Mouse (Mus musculus): ENCODE measurements around the gene Cadm3. TPM values are rescaled to one million over a fixed set of nuclear protein-coding genes. Genes with fewer than 3 reads are reported as not detected.
A peak's percentile ranks its signal among the peaks of the same experiment; 100 is the strongest.

Gene Cadm3
- total and polyA plus RNA-seq, 2 experiments from 2014 or later: 0.10 to 1.1 TPM

DNA sequence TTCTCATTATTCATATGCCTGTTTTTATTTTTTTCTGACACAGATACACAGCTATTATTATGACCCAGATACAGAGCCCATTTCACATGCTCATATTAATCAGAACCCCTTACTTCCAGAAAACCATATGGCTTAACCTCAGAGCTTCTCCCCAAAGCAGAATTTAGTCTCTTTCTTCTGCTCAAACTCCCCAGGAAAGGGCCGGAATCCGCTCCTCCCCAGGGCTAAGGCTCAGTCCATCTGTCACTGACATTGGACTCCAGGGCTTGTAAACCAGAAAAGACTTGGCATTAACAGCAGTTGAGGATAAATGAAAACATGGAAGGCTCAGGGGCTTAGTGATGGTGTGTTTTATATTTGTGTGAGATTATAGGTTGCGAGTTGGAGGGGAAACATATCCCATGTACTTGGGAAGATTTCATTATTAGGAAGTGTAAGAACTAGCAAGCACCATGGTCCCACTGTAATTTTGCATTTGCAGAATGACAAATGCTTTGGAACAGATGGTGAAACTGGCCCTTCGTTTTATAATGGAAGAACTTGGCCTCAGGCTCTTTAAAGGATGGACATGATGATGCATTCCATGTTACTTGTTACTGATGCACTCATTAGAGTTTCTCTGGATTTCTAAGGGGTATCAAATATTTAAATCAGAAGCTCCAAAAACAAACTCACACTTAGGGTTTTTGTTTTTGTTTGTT lies 7.8 kb downstream of the Cadm3 start:
- Histone ChIP-seq H3K4me2 (ENCODE audit: low read depth, low read length) (no peak overlapping the region), H3K4me3 (ENCODE audit: low read depth, low read length) (no peak overlapping the region), H3K9me3 (replicated peaks; ENCODE audit: control insufficient read depth, low read length) (no peaks in the 10 kb centered on the region), H3K36me3 (replicated peaks; ENCODE audit: control insufficient read depth, insufficient read depth, low read length) (no peaks in the 10 kb centered on the region), H3K9ac (replicated peaks; ENCODE audit: low read depth, low read length) (no peak overlapping the region), H3K27ac (ENCODE audit: low read depth) (no peak overlapping the region), H3K27me3 (ENCODE audit: control insufficient read depth, insufficient read depth, low read length) (no peaks in the 10 kb centered on the region), H3K4me1 (ENCODE audit: control insufficient read depth, insufficient read depth) (no peaks in the 10 kb centered on the region)
- ATAC-seq (ENCODE audit: insufficient read depth, low read depth) (no peak), DNase-seq (ENCODE audit: low spot score) (no peak)
- TF ChIP-seq EP300 (IDR thresholded peaks at IDR 0.05; ENCODE audit: low read depth) (no peak), CTCF (IDR thresholded peaks at IDR 0.05; ENCODE audit: low read depth) (no peak)
- WGBS: 64% methylated on average over 4 of the region's 4 CpGs

DNA sequence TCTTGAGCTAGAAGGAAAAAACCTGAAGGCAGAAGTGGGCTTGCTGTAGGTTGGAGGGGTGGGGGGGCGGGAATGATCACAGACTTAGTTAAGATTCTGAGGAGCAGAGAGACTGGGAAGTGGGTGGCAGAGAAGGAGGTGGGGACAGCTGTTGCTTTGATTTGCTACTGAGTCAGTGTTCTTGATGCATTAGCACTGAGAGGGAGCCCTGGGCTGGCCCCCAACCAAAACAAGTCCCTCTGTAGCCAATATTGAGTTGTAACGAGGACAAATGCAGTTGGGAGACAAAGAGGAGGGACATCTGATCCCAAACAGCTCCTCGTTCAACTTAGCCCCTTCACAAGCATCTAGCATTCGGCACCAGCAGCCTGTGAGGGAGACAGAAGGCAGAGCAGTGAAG lies 9.7 kb downstream of the Cadm3 start:
- Histone ChIP-seq H3K4me2 (ENCODE audit: low read depth, low read length) (no peak overlapping the region), H3K27me3 (ENCODE audit: control insufficient read depth, insufficient read depth, low read length) (no peaks in the 10 kb centered on the region), H3K36me3 (replicated peaks; ENCODE audit: control insufficient read depth, insufficient read depth, low read length) (no peaks in the 10 kb centered on the region), H3K4me3 (ENCODE audit: low read depth, low read length) (no peak overlapping the region), H3K4me1 (ENCODE audit: control insufficient read depth, insufficient read depth) (no peaks in the 10 kb centered on the region), H3K27ac (ENCODE audit: low read depth) (no peak overlapping the region), H3K9me3 (replicated peaks; ENCODE audit: control insufficient read depth, low read length) (no peaks in the 10 kb centered on the region), H3K9ac (replicated peaks; ENCODE audit: low read depth, low read length) (no peak overlapping the region)
- WGBS: 30% methylated on average over 4 of the region's 4 CpGs
- TF ChIP-seq EP300 (IDR thresholded peaks at IDR 0.05; ENCODE audit: low read depth) (no peak), CTCF (IDR thresholded peaks at IDR 0.05; ENCODE audit: low read depth) (no peak)
- no peak for DNase-seq (ENCODE audit: low spot score)
- ATAC-seq (ENCODE audit: insufficient read depth, low read depth): no peak

DNA sequence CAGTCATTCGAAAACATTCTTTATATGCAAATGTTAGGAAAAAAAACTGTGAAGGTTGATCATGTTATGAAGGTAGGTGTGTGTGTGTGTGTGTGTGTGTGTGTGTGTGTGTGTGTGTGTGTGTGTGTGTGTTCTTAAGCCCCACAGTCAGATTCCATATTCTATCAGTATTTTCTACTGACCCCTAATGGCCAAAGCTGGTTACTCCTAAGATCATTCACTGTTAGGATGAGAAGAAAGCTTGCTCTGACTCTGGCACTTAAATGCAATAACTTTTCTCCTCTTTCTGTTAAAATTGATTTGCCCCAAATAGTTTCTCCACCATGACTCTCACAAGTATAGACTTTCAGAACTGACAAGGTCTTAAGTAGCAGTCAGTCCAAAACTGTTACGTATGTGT lies 10.8 kb downstream of the Cadm3 start:
- H3K4me1 ChIP-seq (ENCODE audit: control insufficient read depth, insufficient read depth): no peaks in the 10 kb centered on the region
- H3K27me3 ChIP-seq (ENCODE audit: control insufficient read depth, insufficient read depth, low read length): no peaks in the 10 kb centered on the region
- no peak overlapping the region for H3K4me2 ChIP-seq (ENCODE audit: low read depth, low read length)
- WGBS: 70% methylated on average over 2 of the region's 2 CpGs
- TF ChIP-seq EP300 (IDR thresholded peaks at IDR 0.05; ENCODE audit: low read depth): no peak
- 0 out of 2 replicates have a peak, but pooled peaks have one; percentile 13 for TF ChIP-seq CTCF (IDR thresholded peaks at IDR 0.05; ENCODE audit: low read depth)
- H3K4me3 ChIP-seq (ENCODE audit: low read depth, low read length): no peak overlapping the region
- no peak overlapping the region for H3K9ac ChIP-seq (replicated peaks; ENCODE audit: low read depth, low read length)
- H3K36me3 ChIP-seq (replicated peaks; ENCODE audit: control insufficient read depth, insufficient read depth, low read length): no peaks in the 10 kb centered on the region
- DNase-seq (ENCODE audit: low spot score) (no peak), ATAC-seq (ENCODE audit: insufficient read depth, low read depth) (no peak)
- no peak overlapping the region for H3K27ac ChIP-seq (ENCODE audit: low read depth)
- no peaks in the 10 kb centered on the region for H3K9me3 ChIP-seq (replicated peaks; ENCODE audit: control insufficient read depth, low read length)

DNA sequence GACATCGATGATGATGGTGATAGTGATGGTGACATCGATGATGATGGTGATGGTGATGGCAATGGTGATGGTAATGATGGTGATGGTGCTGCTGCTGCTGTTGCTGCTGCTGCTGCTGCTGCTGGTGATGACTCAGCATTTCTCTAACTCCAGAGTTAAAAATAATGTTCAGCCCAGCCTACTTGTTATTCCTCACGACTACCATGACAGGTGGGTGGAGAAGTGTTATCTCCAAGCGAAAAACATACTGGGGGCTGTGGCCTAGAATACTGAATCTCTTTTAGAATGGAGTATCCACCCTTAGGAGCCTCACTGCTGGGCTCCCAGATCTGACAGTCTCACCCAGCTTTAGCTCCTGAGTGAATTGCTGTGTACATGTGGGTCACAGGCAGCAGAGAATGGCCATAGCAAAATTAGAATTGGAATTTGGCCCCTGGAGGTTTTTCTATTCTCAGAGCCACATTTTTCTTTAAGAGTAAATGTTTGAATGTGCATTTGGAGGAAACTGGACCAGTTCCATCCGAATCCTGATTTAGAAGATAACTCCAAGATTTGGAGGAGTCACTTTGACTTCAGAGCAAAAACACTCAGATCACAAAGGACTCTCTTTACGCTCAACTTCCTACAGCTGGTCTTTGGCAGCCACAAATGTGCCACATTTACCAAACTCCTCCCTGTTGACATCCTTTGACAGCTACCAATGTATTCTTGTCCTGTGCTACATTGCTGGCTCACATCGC lies 12.2 kb downstream of the Cadm3 start:
- Histone ChIP-seq H3K4me2 (ENCODE audit: low read depth, low read length) (no peak overlapping the region), H3K9ac (replicated peaks; ENCODE audit: low read depth, low read length) (no peak overlapping the region), H3K9me3 (replicated peaks; ENCODE audit: control insufficient read depth, low read length) (no peaks in the 10 kb centered on the region), H3K27ac (ENCODE audit: low read depth) (no peak overlapping the region), H3K4me3 (ENCODE audit: low read depth, low read length) (no peak overlapping the region), H3K36me3 (replicated peaks; ENCODE audit: control insufficient read depth, insufficient read depth, low read length) (no peaks in the 10 kb centered on the region), H3K4me1 (ENCODE audit: control insufficient read depth, insufficient read depth) (no peaks in the 10 kb centered on the region; the same call in 1 of the 2 replicates), H3K27me3 (ENCODE audit: control insufficient read depth, insufficient read depth, low read length) (no peaks in the 10 kb centered on the region)
- no peak for ATAC-seq (ENCODE audit: insufficient read depth, low read depth)
- TF ChIP-seq CTCF (IDR thresholded peaks at IDR 0.05; ENCODE audit: low read depth) (no peak), EP300 (IDR thresholded peaks at IDR 0.05; ENCODE audit: low read depth) (no peak)
- DNase-seq (ENCODE audit: low spot score): no peak
- 52% methylated on average over 7 of the region's 7 CpGs for WGBS

DNA sequence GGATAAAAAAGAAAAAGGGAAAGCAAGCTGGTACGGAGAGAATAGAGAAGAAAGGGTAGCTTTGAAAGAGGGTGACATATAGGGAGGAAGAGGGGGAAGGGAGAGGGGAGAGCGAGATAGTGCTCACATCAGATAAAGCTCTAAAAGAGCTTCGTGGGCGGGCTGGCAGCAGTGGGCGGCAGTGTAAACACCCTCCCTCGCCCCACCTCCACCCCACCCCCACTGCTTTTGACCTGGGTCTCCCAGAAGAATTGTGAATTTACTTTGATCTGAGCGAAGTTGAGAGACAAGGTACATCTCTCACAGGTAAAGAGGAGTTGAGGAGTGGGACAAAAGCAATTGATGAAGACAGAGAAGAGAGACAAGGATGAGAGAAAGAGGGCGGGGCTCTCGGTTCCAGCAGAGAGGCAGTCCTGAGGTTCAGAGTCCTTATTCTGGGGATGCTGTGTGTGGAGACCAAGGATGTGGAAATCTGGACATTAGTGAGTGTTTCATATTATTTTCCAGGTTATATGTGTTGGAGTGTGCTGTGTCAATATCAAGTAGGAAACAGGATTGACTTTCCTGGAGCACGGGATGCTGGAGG lies 17.0 kb downstream of the Cadm3 start, which contains the start of gene Aim2:
Gene Aim2, plus strand, starts transcription at position 508 of the 586 bp plus-strand sequence.
- TF ChIP-seq EP300 (IDR thresholded peaks at IDR 0.05; ENCODE audit: low read depth): no peak
- no peak for TF ChIP-seq CTCF (IDR thresholded peaks at IDR 0.05; ENCODE audit: low read depth)
- DNase-seq (ENCODE audit: low spot score) (no peak), ATAC-seq (ENCODE audit: insufficient read depth, low read depth) (no peak)
- Histone ChIP-seq H3K4me1 (ENCODE audit: control insufficient read depth, insufficient read depth) (no peaks in the 10 kb centered on the region; the same call in 1 of the 2 replicates), H3K9ac (replicated peaks; ENCODE audit: low read depth, low read length) (no peak within 1 kb of the TSS), H3K4me2 (ENCODE audit: low read depth, low read length) (peak within 1 kb of the TSS; percentile 48), H3K27ac (ENCODE audit: low read depth) (no peak within 1 kb of the TSS), H3K4me3 (ENCODE audit: low read depth, low read length) (peak within 1 kb of the TSS; percentile 25), H3K36me3 (replicated peaks; ENCODE audit: control insufficient read depth, insufficient read depth, low read length) (no peaks in the 10 kb centered on the region), H3K27me3 (ENCODE audit: control insufficient read depth, insufficient read depth, low read length) (no peaks in the 10 kb centered on the region), H3K9me3 (replicated peaks; ENCODE audit: control insufficient read depth, low read length) (no peaks in the 10 kb centered on the region)
- 8% methylated on average over 10 of the region's 10 CpGs for WGBS

Data from heart, postnatal 0 days (tissue).